13 mouse cellular contexts compared by ENCODE assay signal in the genomic region with DNA sequence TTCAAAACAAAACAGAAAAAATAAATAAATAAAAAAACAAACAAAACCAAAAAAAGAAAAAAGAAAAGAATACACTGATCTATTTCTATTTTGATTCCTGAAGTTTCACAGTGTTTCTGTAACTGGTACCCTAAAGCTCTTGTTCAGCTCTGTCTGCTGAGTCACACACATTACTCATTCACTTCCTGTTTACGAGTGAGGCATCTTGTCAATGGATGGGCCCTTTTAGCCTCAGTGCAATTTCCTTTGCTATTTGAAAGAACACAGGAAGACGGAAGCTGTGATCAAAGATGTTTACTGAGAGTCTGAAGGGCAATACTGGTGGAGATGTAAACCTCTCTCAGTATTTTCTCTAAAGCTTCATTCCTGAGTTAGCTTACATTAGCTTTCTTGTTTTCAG. TPM values are rescaled to one million over a fixed set of nuclear protein-coding genes. Genes with fewer than 3 reads are reported as not detected.
A peak's percentile ranks its signal among the peaks of the same experiment; 100 is the strongest.
DNase-seq lines count a peak whose midpoint lies in the region; ATAC-seq and TF ChIP-seq lines count a peak whose summit lies in the region.
"Had no signal": no experiment of that assay in that cellular context is flagged by ENCODE, and none has a peak within 500 bp of the region (broad histone marks: within the 10 kb centered on the region; RNA-seq: fewer than 3 reads in every experiment).

No protein-coding gene starts in this region.

- WGBS in intestine, embryonic 16.5 days = 42% methylated on average over 2 of the region's 2 CpGs

- no peak overlapping the region for H3K4me2 ChIP-seq in intestine, embryonic 16.5 days (ENCODE audit: low read depth, low read length)
- H3K4me2 ChIP-seq: embryonic facial prominence, embryonic 12.5 days; heart, embryonic 13.5 days; hindbrain, embryonic 15.5 days had no signal

- H3K4me1 ChIP-seq in bone marrow macrophage, adult 2 months (ENCODE audit: control insufficient read depth, insufficient read depth, low read length) = peaks cover 25% of the 10 kb centered on the region
- no peaks in the 10 kb centered on the region for H3K4me1 ChIP-seq in intestine, embryonic 16.5 days (ENCODE audit: control insufficient read depth, insufficient read depth, low read length)
- H3K4me1 ChIP-seq: embryonic facial prominence, embryonic 12.5 days; heart, embryonic 13.5 days; hindbrain, embryonic 15.5 days had no signal

- H3K9ac ChIP-seq in intestine, embryonic 16.5 days (ENCODE audit: low read depth, low read length) = no peak overlapping the region
- H3K9ac ChIP-seq: embryonic facial prominence, embryonic 12.5 days; heart, embryonic 13.5 days; hindbrain, embryonic 15.5 days had no signal

- no peaks in the 10 kb centered on the region for H3K9me3 ChIP-seq in intestine, embryonic 16.5 days (ENCODE audit: control insufficient read depth, low read length)
- H3K9me3 ChIP-seq: embryonic facial prominence, embryonic 12.5 days; hindbrain, embryonic 15.5 days had no signal

- TF ChIP-seq POLR2A in bone marrow macrophage, adult 2 months (IDR thresholded peaks at IDR 0.05; ENCODE audit: borderline replicate concordance, low read depth, low read length) = no peak

- DNase-seq in kidney, postnatal 14 days = peak; percentile 2
- DNase-seq in kidney, adult 11 months = no peak
- DNase-seq in gastrocnemius, adult 2 months = no peak
- no peak for DNase-seq in layer of hippocampus, adult 11-12 months (ENCODE audit: low spot score)
- DNase-seq: left cerebral cortex, postnatal 4 days had no signal

- peak; percentile 94 for ATAC-seq in CD4-positive, CD25-positive, alpha-beta regulatory T cell, adult 4 months
- ATAC-seq in megakaryocyte progenitor cell, adult 5-6 weeks (replicated peaks; ENCODE audit: poor library complexity) = peak; percentile 57
- no peak for ATAC-seq in intestine, embryonic 16.5 days

- H3K36me3 ChIP-seq in intestine, embryonic 16.5 days (ENCODE audit: control insufficient read depth, insufficient read depth, low read length) = no peaks in the 10 kb centered on the region
- H3K36me3 ChIP-seq: embryonic facial prominence, embryonic 12.5 days; heart, embryonic 13.5 days; hindbrain, embryonic 15.5 days had no signal

- intact Hi-C loops in gastrocnemius, adult 2 months (cut with DNase I) = no loop called here

- peak overlapping the region; percentile 40 for H3K27ac ChIP-seq in bone marrow macrophage, adult 2 months (ENCODE audit: insufficient read depth, low read depth, low read length)
- H3K27ac ChIP-seq in gastrocnemius, adult 2 months = no peak overlapping the region
- no peak overlapping the region for H3K27ac ChIP-seq in intestine, embryonic 16.5 days (ENCODE audit: low read length)
- H3K27ac ChIP-seq: embryonic facial prominence, embryonic 12.5 days; heart, embryonic 13.5 days; hindbrain, embryonic 15.5 days; macrophage had no signal

- H3K27me3 ChIP-seq in intestine, embryonic 16.5 days (replicated peaks; ENCODE audit: control insufficient read depth, insufficient read depth, low read length) = no peaks in the 10 kb centered on the region
- H3K27me3 ChIP-seq: embryonic facial prominence, embryonic 12.5 days; heart, embryonic 13.5 days; hindbrain, embryonic 15.5 days had no signal

- TF ChIP-seq CTCF in bone marrow macrophage, adult 2 months (IDR thresholded peaks at IDR 0.05; ENCODE audit: low read depth, low read length) = no peak
- no peak for TF ChIP-seq CTCF in gastrocnemius, adult 2 months (IDR thresholded peaks at IDR 0.05)

- H3K4me3 ChIP-seq in bone marrow macrophage, adult 2 months (ENCODE audit: insufficient read depth, low read length) = no peak overlapping the region
- H3K4me3 ChIP-seq in gastrocnemius, adult 2 months = no peak overlapping the region
- no peak overlapping the region for H3K4me3 ChIP-seq in intestine, embryonic 16.5 days (ENCODE audit: low read length)
- H3K4me3 ChIP-seq: embryonic facial prominence, embryonic 12.5 days; heart, embryonic 13.5 days; hindbrain, embryonic 15.5 days had no signal

RNA-seq across cellular contexts. Expression of a gene that starts 34.1 kb away (rescaled TPM):
- 100 to 1,000 TPM; 122 to 146 TPM for polyA plus RNA-seq in CD4-positive, CD25-positive, alpha-beta regulatory T cell, adult 4 months (2017; shearing (Covaris generic))
- 56.4 and 60.9 TPM in 2 replicates for polyA plus RNA-seq in bone marrow macrophage, adult 2 months (2012; ENCODE audit: insufficient read depth, insufficient read length, missing spikeins)
- 81.5 and 91.3 TPM in 2 replicates for total RNA-seq in megakaryocyte progenitor cell, adult 5-6 weeks (2015)
- total RNA-seq in megakaryocyte progenitor cell, adult 5-6 weeks (2017) = 177 and 196 TPM in 2 replicates
- 10 to 100 TPM; 32.4 to 35.5 TPM for total RNA-seq in gastrocnemius, adult 2 months (2021)
- 169 and 190 TPM in 2 replicates for polyA plus RNA-seq in intestine, embryonic 16.5 days (2015; fragmentation: Nextera tagmentation; extraction: Ambion mirVana)
